Mouse (Mus musculus): ENCODE results near the gene Hdx. TPM values are rescaled to one million over a fixed set of nuclear protein-coding genes. Genes with fewer than 3 reads are reported as not detected.

Gene Hdx
- polyA plus RNA-seq (2012; ENCODE audit: insufficient read depth, insufficient read length, low replicate concordance, missing spikeins) = not detected in 2 replicates

DNA sequence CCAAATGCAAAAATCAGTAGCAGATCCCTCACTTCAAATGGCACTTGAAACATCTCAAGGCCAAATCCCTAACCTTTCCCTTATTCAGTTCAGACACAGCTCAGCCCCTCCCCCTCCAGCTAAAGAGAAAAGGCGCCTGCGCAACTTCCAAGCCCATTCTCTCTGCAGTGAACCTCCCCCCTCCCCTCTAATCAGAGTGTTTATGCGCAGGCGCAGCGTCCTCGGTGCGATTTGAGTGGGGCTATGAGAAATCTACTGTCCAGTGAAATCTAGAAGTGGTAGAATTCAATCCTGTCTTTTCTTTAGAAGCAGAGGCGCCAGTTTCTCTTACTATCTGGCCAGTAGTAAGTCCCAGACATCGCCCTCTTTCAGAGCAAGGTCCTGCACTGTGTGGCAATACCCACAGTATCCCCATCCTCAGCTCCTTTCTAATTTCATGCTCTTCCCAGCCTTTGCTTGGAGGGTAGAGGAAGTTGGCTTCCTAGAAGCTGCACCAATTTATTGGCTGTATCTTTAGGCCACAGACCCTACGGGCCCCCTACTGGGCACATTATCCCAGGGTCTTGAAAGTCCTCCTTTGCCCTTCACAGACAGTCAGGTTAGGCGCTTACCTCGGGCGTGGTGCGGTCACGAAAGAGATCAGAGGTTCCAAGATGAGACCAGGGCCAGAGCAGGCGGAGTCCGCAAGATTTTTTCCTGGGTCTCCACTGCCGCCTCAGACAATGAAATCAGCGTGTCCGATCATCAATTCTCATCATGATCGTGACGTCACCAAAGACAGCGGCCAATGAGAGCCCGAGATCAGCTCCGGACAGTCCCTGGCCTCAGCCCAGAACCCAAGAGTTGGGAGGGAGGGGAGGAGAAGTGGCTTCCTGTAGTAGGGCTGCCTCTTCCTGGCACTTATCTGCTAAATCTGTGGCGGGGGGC, at the start of gene Hdx:
Gene Hdx (minus strand): TSS at position 724 of the 927 bp plus-strand sequence.
- Histone ChIP-seq H3K4me3 (ENCODE audit: insufficient read depth, low read depth, low read length) (peak within 1 kb of the TSS; percentile 68), H3K4me1 (ENCODE audit: control insufficient read depth, insufficient read depth, low read length) (no peaks in the 10 kb centered on the region), H3K27ac (ENCODE audit: insufficient read depth, low read depth, low read length) (peak within 1 kb of the TSS; percentile 73)
- WGBS = 21% methylated on average over 26 of the region's 26 CpGs
- TF ChIP-seq CTCF (IDR thresholded peaks at IDR 0.05; ENCODE audit: insufficient read depth, low read depth, low read length) (no peak), POLR2A (IDR thresholded peaks at IDR 0.05; ENCODE audit: insufficient read depth, low read depth, low read length) (no peak)

DNA sequence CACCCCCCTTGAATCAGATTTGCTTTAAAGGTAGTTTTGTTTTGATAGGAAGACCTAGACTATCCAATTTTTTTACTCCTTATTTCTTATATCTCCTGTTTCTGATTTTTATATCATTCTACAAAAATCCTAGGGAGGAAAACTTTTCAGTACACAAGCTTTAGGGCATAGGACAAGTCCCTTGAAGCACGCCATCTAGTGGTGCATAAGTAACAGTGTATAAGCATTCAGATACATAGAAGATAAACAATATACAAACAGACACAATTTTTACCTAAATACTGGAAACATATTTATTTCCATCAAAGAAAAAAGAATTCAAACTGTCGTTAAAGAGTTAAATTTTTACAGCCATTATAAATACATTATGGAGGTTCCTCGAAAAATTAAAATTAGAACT, 11.2 kb downstream of the Hdx start:
- no peak overlapping the region for H3K27ac ChIP-seq (ENCODE audit: insufficient read depth, low read depth, low read length)
- TF ChIP-seq CTCF (IDR thresholded peaks at IDR 0.05; ENCODE audit: insufficient read depth, low read depth, low read length) = no peak
- TF ChIP-seq POLR2A (IDR thresholded peaks at IDR 0.05; ENCODE audit: insufficient read depth, low read depth, low read length) = no peak
- no peak overlapping the region for H3K4me3 ChIP-seq (ENCODE audit: insufficient read depth, low read depth, low read length)
- 68% methylated on average over 3 of the region's 3 CpGs for WGBS
- H3K4me1 ChIP-seq (ENCODE audit: control insufficient read depth, insufficient read depth, low read length) = no peaks in the 10 kb centered on the region

DNA sequence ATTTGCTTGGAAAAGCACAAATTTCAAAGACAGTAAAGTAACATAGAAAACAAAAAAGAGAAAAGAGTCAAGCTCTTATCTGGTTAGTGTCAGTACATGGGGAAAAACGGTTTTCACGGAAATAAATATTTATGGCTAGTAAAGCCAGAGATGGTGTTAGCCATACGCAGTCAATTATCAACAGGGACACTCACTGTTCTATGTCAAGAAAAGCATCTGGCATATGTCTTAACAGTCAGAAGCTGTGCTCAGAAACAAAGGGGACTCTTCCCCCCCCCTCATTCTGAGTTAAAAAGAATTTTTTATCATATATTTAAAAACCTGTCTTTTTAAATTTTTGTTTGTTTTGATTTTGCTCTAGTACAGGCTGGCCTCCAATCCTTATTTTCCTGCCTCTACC, 25.2 kb downstream of the Hdx start:
- no peak for TF ChIP-seq CTCF (IDR thresholded peaks at IDR 0.05; ENCODE audit: insufficient read depth, low read depth, low read length)
- TF ChIP-seq POLR2A (IDR thresholded peaks at IDR 0.05; ENCODE audit: insufficient read depth, low read depth, low read length) = no peak
- H3K4me1 ChIP-seq (ENCODE audit: control insufficient read depth, insufficient read depth, low read length) = no peaks in the 10 kb centered on the region
- 77% methylated on average over 3 of the region's 3 CpGs for WGBS
- H3K4me3 ChIP-seq (ENCODE audit: insufficient read depth, low read depth, low read length) = no peak overlapping the region
- H3K27ac ChIP-seq (ENCODE audit: insufficient read depth, low read depth, low read length) = no peak overlapping the region

DNA sequence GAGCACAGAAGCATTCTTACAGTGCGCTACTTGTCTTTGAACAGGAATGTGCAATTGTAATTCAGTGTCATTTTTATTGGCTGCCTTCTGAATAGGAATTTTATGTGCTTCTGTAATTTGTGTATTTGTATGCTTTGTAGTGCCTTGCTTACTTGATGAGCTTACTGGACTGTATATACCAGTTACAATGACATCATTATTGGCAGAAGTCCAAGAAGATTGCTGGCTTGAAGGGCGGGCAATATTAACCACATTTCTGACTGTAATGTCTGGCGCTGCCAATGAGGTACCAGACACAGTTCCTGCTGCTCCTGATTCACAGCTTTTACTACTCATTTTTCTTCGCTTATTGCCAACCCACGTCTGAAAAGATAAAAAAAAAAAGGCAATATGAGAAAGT, 36.5 kb downstream of the Hdx start:
- H3K27ac ChIP-seq (ENCODE audit: insufficient read depth, low read depth, low read length) = no peak overlapping the region
- TF ChIP-seq CTCF (IDR thresholded peaks at IDR 0.05; ENCODE audit: insufficient read depth, low read depth, low read length) = no peak
- no peak for TF ChIP-seq POLR2A (IDR thresholded peaks at IDR 0.05; ENCODE audit: insufficient read depth, low read depth, low read length)
- H3K4me3 ChIP-seq (ENCODE audit: insufficient read depth, low read depth, low read length) = no peak overlapping the region
- 62% methylated on average over 5 of the region's 5 CpGs for WGBS
- no peaks in the 10 kb centered on the region for H3K4me1 ChIP-seq (ENCODE audit: control insufficient read depth, insufficient read depth, low read length)

- H3K4me1 ChIP-seq (ENCODE audit: control insufficient read depth, insufficient read depth, low read length) = no peaks in the 10 kb centered on the region
- no peak overlapping the region for H3K4me3 ChIP-seq (ENCODE audit: insufficient read depth, low read depth, low read length)
- WGBS = 92% methylated on average over 4 of the region's 4 CpGs
- TF ChIP-seq POLR2A (IDR thresholded peaks at IDR 0.05; ENCODE audit: insufficient read depth, low read depth, low read length) (no peak), CTCF (IDR thresholded peaks at IDR 0.05; ENCODE audit: insufficient read depth, low read depth, low read length) (no peak)
- H3K27ac ChIP-seq (ENCODE audit: insufficient read depth, low read depth, low read length) = no peak overlapping the region
Observed at GRCm38 (mm10) chrX:111658671-111659070, 38.2 kb downstream of the Hdx start.

GRCm38 (mm10) chrX:111644945-111645344, 51.9 kb downstream of the Hdx start:
- 79% methylated on average over 4 of the region's 4 CpGs for WGBS
- TF ChIP-seq CTCF (IDR thresholded peaks at IDR 0.05; ENCODE audit: insufficient read depth, low read depth, low read length) (no peak), POLR2A (IDR thresholded peaks at IDR 0.05; ENCODE audit: insufficient read depth, low read depth, low read length) (no peak)
- H3K4me1 ChIP-seq (ENCODE audit: control insufficient read depth, insufficient read depth, low read length) = no peaks in the 10 kb centered on the region
- no peak overlapping the region for H3K4me3 ChIP-seq (ENCODE audit: insufficient read depth, low read depth, low read length)
- H3K27ac ChIP-seq (ENCODE audit: insufficient read depth, low read depth, low read length) = no peak overlapping the region

- WGBS = 86% methylated on average over 5 of the region's 5 CpGs
- Histone ChIP-seq H3K27ac (ENCODE audit: insufficient read depth, low read depth, low read length) (no peak overlapping the region), H3K4me3 (ENCODE audit: insufficient read depth, low read depth, low read length) (no peak overlapping the region), H3K4me1 (ENCODE audit: control insufficient read depth, insufficient read depth, low read length) (no peaks in the 10 kb centered on the region)
- TF ChIP-seq CTCF (IDR thresholded peaks at IDR 0.05; ENCODE audit: insufficient read depth, low read depth, low read length) (no peak), POLR2A (IDR thresholded peaks at IDR 0.05; ENCODE audit: insufficient read depth, low read depth, low read length) (no peak)
Observed at GRCm38 (mm10) chrX:111640616-111641015, 56.3 kb downstream of the Hdx start.

- WGBS = 45% methylated on average over 2 of the region's 2 CpGs
Observed at GRCm38 (mm10) chrX:111597631-111598161, 99.2 kb downstream of the Hdx start.

DNA sequence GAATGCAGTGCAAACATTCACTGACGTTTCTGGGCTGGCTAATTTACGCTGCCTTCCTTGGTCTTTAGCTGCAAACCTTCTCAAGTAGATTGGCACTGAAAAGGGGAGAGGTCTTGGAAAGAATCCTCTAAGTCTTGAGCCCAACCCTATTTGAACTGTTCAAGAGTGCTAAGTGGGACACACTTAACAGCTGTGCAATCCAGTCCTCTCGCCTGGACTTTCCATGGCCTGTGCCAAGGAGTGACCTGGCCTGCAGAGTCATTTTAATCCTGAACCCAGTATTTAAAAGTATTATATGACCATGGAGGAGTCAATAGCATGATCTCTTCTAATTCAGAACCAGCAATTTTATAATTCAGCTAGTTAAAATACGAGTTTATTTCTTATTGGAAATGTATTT, 109.3 kb downstream of the Hdx start:
- Histone ChIP-seq H3K4me1 (ENCODE audit: control insufficient read depth, insufficient read depth, low read length) (no peaks in the 10 kb centered on the region), H3K4me3 (ENCODE audit: insufficient read depth, low read depth, low read length) (no peak overlapping the region), H3K27ac (ENCODE audit: insufficient read depth, low read depth, low read length) (no peak overlapping the region)
- TF ChIP-seq CTCF (IDR thresholded peaks at IDR 0.05; ENCODE audit: insufficient read depth, low read depth, low read length) (no peak), POLR2A (IDR thresholded peaks at IDR 0.05; ENCODE audit: insufficient read depth, low read depth, low read length) (no peak)
- WGBS = 66% methylated on average over 4 of the region's 4 CpGs

More at GRCm38 (mm10) chrX:111597631-111598161, 99.2 kb downstream of the Hdx start:
- Histone ChIP-seq H3K4me3 (ENCODE audit: insufficient read depth, low read depth, low read length) (no peak overlapping the region), H3K27ac (ENCODE audit: insufficient read depth, low read depth, low read length) (no peak overlapping the region), H3K4me1 (ENCODE audit: control insufficient read depth, insufficient read depth, low read length) (no peaks in the 10 kb centered on the region)
- TF ChIP-seq POLR2A (IDR thresholded peaks at IDR 0.05; ENCODE audit: insufficient read depth, low read depth, low read length) (no peak), CTCF (IDR thresholded peaks at IDR 0.05; ENCODE audit: insufficient read depth, low read depth, low read length) (no peak)
